Mouse (Mus musculus) ovary, postnatal 10 days (tissue): ENCODE data around the gene Cpa5.

ENCODE experiments used
- DNase-seq: peaks from one replicate; pipeline ENCODE4 v3.0.0; 2022; ENCODE audit warnings: low spot score

Gene Cpa5

GRCm38 (mm10) chr6:30604342-30604867 lies 6.4 kb upstream of the Cpa5 start:
- DNase-seq = no peak

- no peak for DNase-seq
Observed at GRCm38 (mm10) chr6:30605111-30605510, 5.7 kb upstream of the Cpa5 start.

- no peak for DNase-seq
Observed at GRCm38 (mm10) chr6:30605672-30606071, 5.1 kb upstream of the Cpa5 start.

- no peak for DNase-seq
Observed at GRCm38 (mm10) chr6:30611212-30611611, 402 bp downstream of the Cpa5 start.

GRCm38 (mm10) chr6:30614251-30614650 lies 3.4 kb downstream of the Cpa5 start:
- DNase-seq = no peak

GRCm38 (mm10) chr6:30615741-30616140 lies 4.9 kb downstream of the Cpa5 start:
- no peak for DNase-seq

GRCm38 (mm10) chr6:30616491-30616941 lies 5.7 kb downstream of the Cpa5 start:
- no peak for DNase-seq

GRCm38 (mm10) chr6:30617020-30617958 lies 6.5 kb downstream of the Cpa5 start:
- no peak for DNase-seq

GRCm38 (mm10) chr6:30617959-30618590 lies 7.3 kb downstream of the Cpa5 start:
- no peak for DNase-seq

GRCm38 (mm10) chr6:30618735-30619134 lies 7.9 kb downstream of the Cpa5 start:
- DNase-seq = no peak

GRCm38 (mm10) chr6:30619606-30620005 lies 8.8 kb downstream of the Cpa5 start:
- no peak for DNase-seq

GRCm38 (mm10) chr6:30620591-30620990 lies 9.8 kb downstream of the Cpa5 start:
- no peak for DNase-seq

- DNase-seq = no peak
Observed at GRCm38 (mm10) chr6:30620994-30621393, 10.2 kb downstream of the Cpa5 start.

GRCm38 (mm10) chr6:30621986-30622389 lies 11.2 kb downstream of the Cpa5 start:
- no peak for DNase-seq

GRCm38 (mm10) chr6:30624763-30625162 lies 14.0 kb downstream of the Cpa5 start:
- no peak for DNase-seq

- no peak for DNase-seq
Observed at GRCm38 (mm10) chr6:30628152-30628551, 17.3 kb downstream of the Cpa5 start.

- no peak for DNase-seq
Observed at GRCm38 (mm10) chr6:30629989-30630388, 19.2 kb downstream of the Cpa5 start.

GRCm38 (mm10) chr6:30635361-30635862 lies 24.6 kb downstream of the Cpa5 start:
- no peak for DNase-seq

GRCm38 (mm10) chr6:30636186-30636842 lies 25.5 kb downstream of the Cpa5 start:
- no peak for DNase-seq

- DNase-seq = no peak
Observed at GRCm38 (mm10) chr6:30638674-30639268, 28.0 kb downstream of the Cpa5 start, which contains the start of gene Cpa1. Cpa1 (plus strand) TSS chr6:30639218.

GRCm38 (mm10) chr6:30643694-30644460 lies 33.1 kb downstream of the Cpa5 start:
- no peak for DNase-seq
